Mouse (Mus musculus) heart, postnatal 10 days (tissue): Measurements from ENCODE around the gene Adam15. TPM values are rescaled to one million over a fixed set of nuclear protein-coding genes. Genes with fewer than 3 reads are reported as not detected.

Experiments used
- DNase-seq, 2 experiments: peaks; one replicate each; pipeline ENCODE4 v3.0.0; 2021
- intact Hi-C: fragments of 180-260 bp; cut with DNase I; formaldehyde crosslinking; loops from one replicate; pipeline ENCODE4 v1.15.1; 2025
- total RNA-seq, 2 experiments: library from RNA; stranded (reverse); gene quantifications; 2 replicates each; pipeline ENCODE4 v1.2.3; 2021

Adam15 gene
- total RNA-seq, 2 experiments from 2014 or later: 101 to 118 TPM

DNA sequence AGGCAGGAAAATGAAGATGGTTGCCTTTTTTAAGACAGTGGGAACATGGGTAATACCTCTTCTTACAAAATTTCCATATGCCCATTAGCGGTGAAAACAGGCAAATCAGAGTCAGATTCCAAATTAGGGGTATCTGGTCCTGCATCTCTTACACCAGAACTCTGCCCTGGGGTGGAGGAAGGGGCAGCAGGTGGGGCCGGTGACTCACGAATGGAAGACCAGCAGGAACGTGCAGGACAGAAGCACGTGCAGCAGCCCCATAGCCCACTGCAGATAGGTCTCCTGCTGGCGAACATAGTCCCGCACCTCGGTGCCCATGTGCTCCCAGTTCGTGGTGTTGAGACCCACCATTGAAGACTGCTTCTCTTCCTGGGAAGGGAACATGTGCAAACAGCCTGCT is 6.2 kb upstream of the Adam15 start:
- DNase-seq: no peak
- intact Hi-C loops: no loop called here

DNA sequence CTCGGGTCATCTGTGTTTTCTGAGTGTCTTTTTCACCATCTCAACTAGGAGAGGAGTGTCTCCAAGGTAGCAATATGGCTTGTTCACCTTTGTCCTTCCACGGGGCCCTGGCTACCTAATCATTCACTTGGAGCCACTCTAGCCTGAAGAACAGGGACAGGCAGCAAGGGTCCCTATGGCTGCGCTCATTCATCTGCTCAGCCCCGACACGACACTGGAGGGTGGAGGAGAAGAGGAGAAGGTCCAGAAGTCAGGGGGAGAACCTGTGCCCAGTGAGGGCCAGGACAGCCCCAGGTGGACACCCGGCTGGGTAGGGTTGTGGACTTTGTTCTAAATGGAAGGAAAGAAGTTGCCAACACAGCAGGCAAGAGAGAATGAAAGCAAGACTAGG is 5.7 kb upstream of the Adam15 start:
- intact Hi-C loops: loop anchor here (1.0 to 2.0 kb wide), 2 partner anchors 23 to 37 kb away; no protein-coding TSS in a partner anchor
- DNase-seq: no peak

DNA sequence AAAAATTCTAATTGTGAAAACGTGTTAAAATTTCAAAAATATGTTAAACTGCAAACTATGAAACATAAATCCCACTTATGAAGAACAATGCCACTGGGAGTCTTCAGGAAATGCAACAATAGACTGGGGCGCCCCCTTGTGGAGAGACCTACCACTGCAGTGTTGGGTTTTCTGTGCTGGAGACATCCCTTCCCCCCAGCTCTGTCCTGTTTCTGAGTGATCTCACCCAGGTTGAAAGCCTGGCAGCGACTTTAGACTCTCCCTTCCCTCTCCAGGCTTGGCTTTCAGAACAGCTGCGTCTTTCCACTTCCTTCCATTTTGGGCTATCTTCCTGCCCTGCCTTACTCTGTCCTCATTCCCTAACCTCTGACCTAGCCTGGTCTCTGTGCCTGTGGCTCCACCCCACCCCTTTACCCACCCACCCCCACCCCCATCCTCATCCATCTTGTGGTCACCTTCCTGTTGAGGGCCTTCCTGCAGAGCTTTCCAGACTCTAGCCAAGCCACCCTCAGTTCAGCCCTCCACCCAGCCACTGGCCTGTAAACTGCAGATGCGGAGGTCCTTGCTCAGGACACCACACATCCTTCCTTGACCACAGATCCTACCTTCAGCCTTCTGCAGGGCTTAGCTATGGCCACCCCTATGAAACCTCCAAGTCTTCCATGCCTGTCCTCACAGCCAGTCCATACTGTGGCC is 5.2 kb upstream of the Adam15 start:
- peak; percentile 89 to 96 for DNase-seq
- intact Hi-C loops: loop anchor here (1.0 to 2.0 kb wide), 4 partner anchors 15 to 38 kb away; no protein-coding TSS in a partner anchor

DNA sequence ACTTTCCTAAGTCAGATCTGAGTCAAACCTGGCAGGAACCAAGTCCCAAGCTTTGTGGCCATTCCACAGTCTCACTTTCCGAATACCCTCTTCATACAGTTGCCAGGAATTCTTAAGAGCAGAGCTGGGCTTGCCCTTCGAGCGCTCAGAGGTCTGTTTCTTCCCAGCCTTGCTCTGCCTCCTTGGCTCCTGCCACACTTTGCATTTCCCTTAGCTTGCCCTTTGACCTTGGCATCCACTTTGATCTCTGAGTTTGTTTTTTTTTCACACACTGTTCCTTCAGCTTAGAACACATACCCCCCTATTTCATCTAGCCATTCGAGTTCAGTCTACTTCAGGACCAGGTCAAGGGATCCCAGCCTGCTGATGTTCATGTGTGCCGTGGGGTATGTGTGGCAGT is 1.5 kb upstream of the Adam15 start:
- DNase-seq: no peak
- intact Hi-C loops: no loop called here

DNA sequence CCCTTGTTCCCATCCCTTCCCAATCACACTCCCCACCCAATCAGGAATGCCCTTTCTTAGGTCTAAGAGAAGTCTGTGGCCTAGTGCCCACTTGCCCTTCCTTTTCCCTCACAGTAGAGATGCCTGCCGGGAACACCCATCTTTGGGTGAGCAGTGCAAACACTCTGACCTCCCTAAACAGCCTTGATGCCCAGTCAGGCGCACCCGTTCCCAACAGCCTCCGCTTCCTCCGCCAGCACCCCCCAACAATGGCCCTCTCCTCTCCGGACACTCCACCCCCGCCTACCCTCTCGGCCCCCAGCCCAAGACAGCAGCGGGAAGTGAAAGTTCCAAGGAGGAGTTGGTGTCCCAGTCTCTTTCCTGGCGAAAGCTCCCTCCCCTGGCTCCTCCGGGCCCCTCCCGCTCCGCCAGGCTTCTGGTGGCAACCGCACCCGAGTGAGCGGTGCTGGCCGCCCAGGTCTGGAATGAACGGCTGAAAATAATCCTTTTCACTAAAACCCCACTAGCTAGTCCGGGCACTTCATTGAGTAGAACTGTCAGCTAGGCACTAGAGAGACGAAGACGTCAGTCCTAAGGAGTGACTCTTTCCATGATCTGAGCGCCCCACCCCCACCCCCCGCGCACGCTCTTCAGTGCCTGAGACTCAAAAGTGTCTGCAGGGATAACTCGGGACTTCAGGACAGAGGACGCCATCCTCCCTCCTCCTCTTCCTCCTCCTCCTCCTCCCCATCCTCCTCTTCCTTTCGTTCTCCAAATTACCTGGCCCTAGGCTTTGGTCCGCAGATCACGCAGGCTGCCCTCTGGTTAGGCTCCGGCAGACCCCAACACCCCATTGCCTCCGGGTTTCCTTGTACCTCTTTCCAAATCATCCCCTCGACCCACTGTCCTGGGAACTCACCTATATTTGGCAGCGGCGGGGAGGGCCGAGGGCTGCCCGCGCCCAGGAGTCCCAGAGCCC is 606 bp downstream of the Adam15 start:
- intact Hi-C loops: no loop called here
- DNase-seq: peak; percentile 74 to 75

DNA sequence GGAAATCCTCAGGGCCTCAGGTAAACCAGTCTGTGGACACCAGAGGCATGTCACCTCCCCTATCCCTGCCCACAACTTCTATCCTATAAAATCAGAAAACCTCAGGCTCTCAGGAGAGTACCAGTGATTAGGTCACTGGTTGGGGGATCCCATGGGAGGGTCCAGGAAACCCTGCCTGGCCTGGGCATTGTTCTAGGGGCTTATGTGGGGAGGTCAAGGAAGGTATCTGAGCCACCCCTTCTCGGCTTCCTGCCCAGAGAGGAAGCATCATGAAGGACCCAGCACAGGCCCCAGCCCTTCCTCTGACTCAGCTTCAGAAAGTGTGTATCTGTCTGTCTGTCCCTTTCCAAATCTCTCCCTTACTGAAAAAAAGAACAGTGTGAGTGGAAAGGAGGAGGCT is 1.9 kb downstream of the Adam15 start:
- intact Hi-C loops: no loop called here
- DNase-seq: peak; percentile 54 to 56

- intact Hi-C loops: no loop called here
- no peak for DNase-seq
Measured at GRCm38 (mm10) chr3:89346815-89347540, 2.8 kb downstream of the Adam15 start.

DNA sequence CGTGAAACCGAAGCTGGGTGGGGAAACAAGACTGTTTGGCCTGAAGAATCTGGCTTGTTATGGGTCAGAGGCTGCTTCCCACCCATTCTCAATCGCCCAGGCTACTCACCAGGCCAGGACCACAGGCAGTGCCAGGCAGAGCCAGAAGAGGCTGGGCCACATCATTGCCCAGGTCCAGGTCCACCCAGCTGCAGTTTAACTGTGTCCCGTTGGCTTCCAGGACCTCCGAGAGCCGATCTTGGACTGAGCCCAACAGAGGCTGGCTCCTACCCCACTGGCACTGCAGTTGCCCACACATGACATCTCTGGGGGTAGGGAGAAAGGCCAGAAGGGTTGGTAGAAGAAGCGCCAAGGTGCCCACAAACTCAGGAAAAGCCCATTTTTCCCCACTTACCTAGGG is 6.5 kb downstream of the Adam15 start:
- intact Hi-C loops: no loop called here
- DNase-seq: no peak

DNA sequence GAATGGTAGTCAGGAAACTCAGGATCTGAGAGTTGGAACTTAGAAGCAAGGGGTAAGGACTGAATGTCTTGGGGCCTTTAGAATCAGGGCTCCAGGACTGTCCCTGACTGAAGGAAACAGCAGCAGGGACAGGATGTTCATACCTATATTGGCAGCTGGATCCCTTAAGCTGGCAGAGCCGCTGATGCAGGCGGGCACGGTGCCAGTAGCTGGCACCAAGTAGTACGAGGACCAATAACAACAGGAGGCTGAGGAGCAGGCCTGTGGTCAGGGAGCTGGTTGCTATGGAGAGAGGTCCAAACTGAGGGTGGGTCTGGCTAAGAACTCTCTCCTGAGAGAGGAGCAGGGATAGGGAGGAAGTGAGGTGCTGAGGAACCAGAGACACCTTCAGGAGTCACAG is 8.0 kb downstream of the Adam15 start:
- no peak for DNase-seq
- intact Hi-C loops: loop anchor here (2.0 kb wide), 1 partner anchor 143 kb away; no protein-coding TSS in a partner anchor

GRCm38 (mm10) chr3:89340465-89340864 is 9.3 kb downstream of the Adam15 start:
- DNase-seq: peak; percentile 76 to 88
- intact Hi-C loops: loop anchor here (1.0 to 2.0 kb wide), 2 partner anchors 14 to 144 kb away; no protein-coding TSS in a partner anchor

GRCm38 (mm10) chr3:89339416-89339815 is 10.4 kb downstream of the Adam15 start:
- DNase-seq: peak; percentile 71 to 82
- intact Hi-C loops: no loop called here

DNA sequence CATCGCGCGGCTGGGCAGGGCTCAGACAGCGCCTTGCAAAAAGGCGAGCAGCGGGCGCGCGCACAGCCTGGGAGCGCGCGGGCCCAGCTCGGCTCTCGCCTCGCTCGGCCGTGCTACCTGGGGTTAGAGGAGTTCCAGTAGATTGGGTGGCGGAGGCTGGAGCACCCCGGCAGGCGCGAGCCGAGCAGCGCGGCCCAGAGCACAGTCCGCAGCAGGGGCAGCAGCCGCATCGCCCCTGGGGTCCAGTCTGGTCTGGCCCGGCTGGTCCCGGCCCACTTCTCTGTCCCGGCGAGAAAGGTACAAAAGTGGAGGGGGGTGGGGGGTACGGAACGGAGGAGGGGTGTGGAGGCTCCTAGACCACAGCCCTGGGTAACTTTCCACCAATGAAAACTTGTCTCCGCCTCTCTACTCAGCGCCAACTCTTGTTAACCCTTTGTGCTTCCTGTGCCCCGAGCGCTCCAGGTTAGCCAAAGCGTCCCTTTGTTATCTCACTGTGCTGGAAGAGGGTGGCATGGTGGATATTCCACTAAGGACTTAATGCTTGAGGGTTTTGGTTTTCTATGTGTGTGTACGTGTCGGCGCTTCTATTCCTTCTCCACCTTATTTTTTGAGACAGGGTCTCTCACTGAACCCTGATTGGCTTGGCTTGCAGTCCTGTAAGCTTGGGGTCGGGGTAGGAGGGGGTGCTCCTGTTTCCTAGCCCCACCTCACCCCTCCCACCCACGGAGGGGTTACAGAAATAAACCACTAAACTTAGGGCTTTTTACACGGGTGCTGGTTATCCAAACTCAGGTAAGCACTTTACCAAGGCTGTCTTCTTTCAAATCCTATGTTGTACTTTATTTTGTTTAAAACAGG is 11.8 kb downstream of the Adam15 start, which contains the start of gene Efna4:
Efna4 (minus strand) TSS at position 308 of the 858 bp plus-strand sequence.
- intact Hi-C loops: loop anchor here (2.0 kb wide), 1 partner anchor 21 kb away; no protein-coding TSS in a partner anchor
- DNase-seq: peak; percentile 65 to 74

DNA sequence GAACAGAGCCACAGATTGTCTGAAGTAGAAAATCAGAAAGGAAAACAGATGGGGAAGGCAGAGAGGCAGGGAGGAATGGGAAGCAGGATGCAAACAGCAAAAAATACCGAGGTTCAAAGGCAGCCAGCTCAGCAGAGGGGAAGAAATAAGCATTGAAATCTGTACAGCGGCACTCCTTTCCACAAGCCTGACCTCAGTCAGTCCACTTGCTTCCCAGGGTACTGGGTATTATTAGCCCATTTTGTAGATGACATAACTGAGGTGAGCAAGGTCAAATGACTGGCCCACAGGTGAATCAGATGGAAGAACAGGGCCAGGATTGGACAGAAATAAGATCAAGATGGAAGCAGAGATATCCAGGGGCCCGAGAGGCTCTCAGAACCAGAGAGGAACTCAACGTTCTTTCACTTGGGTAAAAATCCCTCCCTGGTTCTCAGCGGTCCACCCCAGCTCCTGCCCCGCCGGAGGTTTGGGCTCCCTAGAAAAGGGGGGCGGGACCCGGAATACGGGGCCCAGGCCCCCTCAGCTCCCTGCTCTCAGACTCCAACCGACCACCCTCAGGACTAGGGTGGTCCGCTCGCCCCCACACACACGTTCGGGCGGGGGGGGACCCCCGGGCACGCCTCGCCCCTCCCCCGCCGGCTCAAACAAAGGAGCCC is 12.6 kb downstream of the Adam15 start:
- no peak for DNase-seq
- intact Hi-C loops: loop anchor here (2.0 kb wide), 1 partner anchor 20 kb away; no protein-coding TSS in a partner anchor

- DNase-seq: no peak
- intact Hi-C loops: loop anchor here (2.0 kb wide), 1 partner anchor 20 kb away; no protein-coding TSS in a partner anchor
Measured at GRCm38 (mm10) chr3:89336529-89336928, 13.3 kb downstream of the Adam15 start.

DNA sequence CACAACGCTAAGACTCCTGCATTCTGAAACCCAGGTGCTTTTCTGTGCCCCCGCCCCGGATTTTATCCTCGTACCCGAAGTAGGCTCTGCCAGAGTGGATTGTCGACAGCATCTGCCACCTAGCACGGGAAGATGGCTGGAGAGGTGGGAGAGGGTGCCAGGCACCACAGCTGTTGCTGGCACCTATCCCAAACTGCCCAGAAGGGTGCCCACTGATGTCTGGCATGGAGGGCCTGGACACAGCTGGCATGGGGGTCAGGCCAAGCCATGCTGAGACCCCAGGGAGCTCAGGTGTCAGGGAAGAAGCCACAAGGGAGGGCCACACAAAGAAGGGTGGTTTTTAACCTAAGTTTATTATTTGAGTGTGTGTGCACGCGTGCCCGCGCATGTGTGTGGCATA is 16.7 kb downstream of the Adam15 start:
- intact Hi-C loops: no loop called here
- DNase-seq: no peak

GRCm38 (mm10) chr3:89332476-89332875 is 17.3 kb downstream of the Adam15 start:
- no peak for DNase-seq
- intact Hi-C loops: no loop called here

GRCm38 (mm10) chr3:89332013-89332412 is 17.8 kb downstream of the Adam15 start:
- no peak for DNase-seq
- intact Hi-C loops: no loop called here

DNA sequence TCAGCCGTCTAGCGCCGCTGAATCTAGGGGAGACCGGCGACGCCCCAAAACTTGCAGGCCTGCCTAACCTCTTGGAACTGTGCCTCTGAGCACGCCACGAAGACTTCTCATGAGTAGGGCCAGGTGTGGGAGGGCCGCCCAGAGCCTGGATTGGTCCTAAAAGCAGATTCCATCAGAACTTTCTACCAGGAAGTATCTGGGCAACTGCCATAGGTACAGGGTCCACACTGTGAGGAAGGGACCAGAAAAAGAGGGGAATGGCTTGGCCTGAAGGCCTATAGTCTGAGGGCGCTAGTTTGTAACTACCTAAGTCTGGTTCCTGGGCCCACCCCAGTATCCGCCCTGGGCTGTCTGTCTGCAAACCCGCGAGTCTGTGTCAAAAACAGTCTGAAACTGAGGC is 18.2 kb downstream of the Adam15 start:
- DNase-seq: no peak
- intact Hi-C loops: no loop called here

- intact Hi-C loops: no loop called here
- no peak for DNase-seq
Measured at GRCm38 (mm10) chr3:89330948-89331347, 18.8 kb downstream of the Adam15 start.
